Mouse (Mus musculus): ENCODE data around the gene Rest. TPM values are rescaled to one million over a fixed set of nuclear protein-coding genes. Genes with fewer than 3 reads are reported as not detected.

The Rest gene
- polyA plus RNA-seq, 1 experiment from 2014 or later, result 7.4 TPM

GRCm38 (mm10) chr5:77309924-77310772 is 44.9 kb downstream of the Rest start, which contains the start of the genes Noa1 and Polr2b:
Noa1 (minus strand) TSS chr5:77310084.
Polr2b (plus strand) TSS chr5:77310147.
- Histone ChIP-seq H3K36me3 (ENCODE audit: control insufficient read depth, insufficient read depth, low read length) (peaks cover 40% of the 10 kb centered on the region), H3K9ac (ENCODE audit: low read length) (peak within 1 kb of the TSS; percentile 79), H3K4me3 (ENCODE audit: low read depth, low read length) (peak within 1 kb of the TSS; percentile 90), H3K27ac (ENCODE audit: low read depth, low read length) (peak within 1 kb of the TSS; percentile 91), H3K9me3 (replicated peaks; ENCODE audit: control insufficient read depth, low read length) (no peaks in the 10 kb centered on the region), H3K4me2 (ENCODE audit: low read length) (peak within 1 kb of the TSS; percentile 100), H3K27me3 (replicated peaks; ENCODE audit: control insufficient read depth, insufficient read depth, low read length) (no peaks in the 10 kb centered on the region), H3K4me1 (ENCODE audit: control insufficient read depth, insufficient read depth, low read length) (peaks cover 19% of the 10 kb centered on the region)
- under 1% methylated on average over 84 of the region's 85 CpGs for WGBS
- DNase-seq (ENCODE audit: low spot score) (peak; percentile 99), ATAC-seq (peak; percentile 96)

- Histone ChIP-seq H3K9me3 (replicated peaks; ENCODE audit: control insufficient read depth, low read length) (no peaks in the 10 kb centered on the region), H3K9ac (ENCODE audit: low read length) (no peak overlapping the region), H3K36me3 (ENCODE audit: control insufficient read depth, insufficient read depth, low read length) (peaks cover 53% of the 10 kb centered on the region), H3K27me3 (replicated peaks; ENCODE audit: control insufficient read depth, insufficient read depth, low read length) (no peaks in the 10 kb centered on the region), H3K4me3 (ENCODE audit: low read depth, low read length) (no peak overlapping the region), H3K27ac (ENCODE audit: low read depth, low read length) (no peak overlapping the region), H3K4me2 (ENCODE audit: low read length) (no peak overlapping the region), H3K4me1 (ENCODE audit: control insufficient read depth, insufficient read depth, low read length) (peaks cover 9% of the 10 kb centered on the region)
- no peak for DNase-seq (ENCODE audit: low spot score)
- no peak for ATAC-seq
- 94% methylated on average over 4 of the region's 4 CpGs for WGBS
These were observed 48.9 kb downstream of the Rest start for GRCm38 (mm10) chr5:77314206-77314605.

- peaks cover 56% of the 10 kb centered on the region for H3K36me3 ChIP-seq (ENCODE audit: control insufficient read depth, insufficient read depth, low read length)
- no peaks in the 10 kb centered on the region for H3K9me3 ChIP-seq (replicated peaks; ENCODE audit: control insufficient read depth, low read length)
These were observed 49.7 kb downstream of the Rest start for GRCm38 (mm10) chr5:77314986-77315385.

GRCm38 (mm10) chr5:77324936-77325335 is 59.6 kb downstream of the Rest start:
- Histone ChIP-seq H3K9me3 (replicated peaks; ENCODE audit: control insufficient read depth, low read length) (no peaks in the 10 kb centered on the region), H3K9ac (ENCODE audit: low read length) (no peak overlapping the region), H3K4me1 (ENCODE audit: control insufficient read depth, insufficient read depth, low read length) (no peaks in the 10 kb centered on the region), H3K4me3 (ENCODE audit: low read depth, low read length) (no peak overlapping the region), H3K4me2 (ENCODE audit: low read length) (no peak overlapping the region), H3K27me3 (replicated peaks; ENCODE audit: control insufficient read depth, insufficient read depth, low read length) (no peaks in the 10 kb centered on the region), H3K27ac (ENCODE audit: low read depth, low read length) (no peak overlapping the region), H3K36me3 (ENCODE audit: control insufficient read depth, insufficient read depth, low read length) (peaks cover 93% of the 10 kb centered on the region)
- 88% methylated on average over 1 of the region's 1 CpGs for WGBS
- no peak for DNase-seq (ENCODE audit: low spot score)
- ATAC-seq, result no peak

More at GRCm38 (mm10) chr5:77314986-77315385, 49.7 kb downstream of the Rest start:
- no peak for DNase-seq (ENCODE audit: low spot score)
- 92% methylated on average over 6 of the region's 6 CpGs for WGBS
- Histone ChIP-seq H3K9ac (ENCODE audit: low read length) (no peak overlapping the region), H3K4me3 (ENCODE audit: low read depth, low read length) (no peak overlapping the region), H3K27ac (ENCODE audit: low read depth, low read length) (no peak overlapping the region), H3K4me2 (ENCODE audit: low read length) (no peak overlapping the region), H3K27me3 (replicated peaks; ENCODE audit: control insufficient read depth, insufficient read depth, low read length) (no peaks in the 10 kb centered on the region), H3K4me1 (ENCODE audit: control insufficient read depth, insufficient read depth, low read length) (peaks cover 9% of the 10 kb centered on the region)
- no peak for ATAC-seq

GRCm38 (mm10) chr5:77330154-77330553 is 64.9 kb downstream of the Rest start:
- ATAC-seq (no peak), DNase-seq (ENCODE audit: low spot score) (no peak)
- Histone ChIP-seq H3K4me2 (ENCODE audit: low read length) (no peak overlapping the region), H3K36me3 (ENCODE audit: control insufficient read depth, insufficient read depth, low read length) (peaks cover 87% of the 10 kb centered on the region), H3K9me3 (replicated peaks; ENCODE audit: control insufficient read depth, low read length) (no peaks in the 10 kb centered on the region), H3K4me1 (ENCODE audit: control insufficient read depth, insufficient read depth, low read length) (no peaks in the 10 kb centered on the region), H3K9ac (ENCODE audit: low read length) (no peak overlapping the region), H3K27ac (ENCODE audit: low read depth, low read length) (no peak overlapping the region), H3K27me3 (replicated peaks; ENCODE audit: control insufficient read depth, insufficient read depth, low read length) (no peaks in the 10 kb centered on the region), H3K4me3 (ENCODE audit: low read depth, low read length) (no peak overlapping the region)
- 76% methylated on average over 5 of the region's 5 CpGs for WGBS

Small RNA genes within 50 kb of the gene (microRNA-seq; reads per million reads assigned to microRNA genes)
- gene Mir5098, result not detected

Other genes with a start within 250 kb of the Rest start
- gene Thegl, start 249.5 kb upstream of the Rest start, polyA plus RNA-seq (2014; fragmentation: Nextera tagmentation; extraction: Ambion mirVana), result 0.26 and 0.33 TPM in 2 replicates
- gene Hopx, start 150.4 kb upstream of the Rest start, polyA plus RNA-seq (2014; fragmentation: Nextera tagmentation; extraction: Ambion mirVana), result 2.7 and 3.4 TPM in 2 replicates
- gene Spink2, start 54.0 kb upstream of the Rest start, polyA plus RNA-seq (2014; fragmentation: Nextera tagmentation; extraction: Ambion mirVana), result 0.75 and 0.99 TPM in 2 replicates
- gene Noa1, start 44.6 kb downstream of the Rest start, polyA plus RNA-seq (2014; fragmentation: Nextera tagmentation; extraction: Ambion mirVana), result 30.2 and 35.7 TPM in 2 replicates
- 86.8 and 90.9 TPM in 2 replicates for gene Polr2b, start 44.7 kb downstream of the Rest start, polyA plus RNA-seq (2014; fragmentation: Nextera tagmentation; extraction: Ambion mirVana)
- 61.9 and 68.1 TPM in 2 replicates for gene Igfbp7, start 142.6 kb downstream of the Rest start, polyA plus RNA-seq (2014; fragmentation: Nextera tagmentation; extraction: Ambion mirVana)